Mouse (Mus musculus) midbrain, embryonic 16.5 days (tissue): ENCODE measurements around the gene Nuak2. TPM values are rescaled to one million over a fixed set of nuclear protein-coding genes. Genes with fewer than 3 reads are reported as not detected.

Experiments
- ATAC-seq: fragments of 200-750 bp; cut with Nextera tagmentation; 2 replicates; pipeline ENCODE4 v1.8.0; 2017; ENCODE audit warnings: moderate TSS enrichment
- H3K27ac ChIP-seq: fragments of 300-500 bp; sonication (generic); 2 replicates; pipeline ENCODE4 v1.5.1; 2014; ENCODE audit warnings: mild to moderate bottlenecking, low read length, mixed read lengths
- H3K27me3 ChIP-seq: fragments of 300-500 bp; sonication (generic); 2 replicates; pipeline ENCODE4 v1.6.1; 2014; ENCODE audit warnings: low read depth, low read length, mixed read lengths; ENCODE audit not compliant: control insufficient read depth, insufficient read depth
- H3K36me3 ChIP-seq: fragments of 300-500 bp; sonication (generic); 2 replicates; pipeline ENCODE4 v1.6.1; 2014; ENCODE audit warnings: mild to moderate bottlenecking, low read length, moderate library complexity, mixed read lengths; ENCODE audit not compliant: control insufficient read depth, insufficient read depth
- H3K4me1 ChIP-seq: fragments of 300-500 bp; sonication (generic); 2 replicates; pipeline ENCODE4 v1.6.1; 2014; ENCODE audit warnings: mild to moderate bottlenecking, low read length, mixed read lengths; ENCODE audit not compliant: control insufficient read depth, insufficient read depth
- H3K4me2 ChIP-seq: fragments of 300-500 bp; sonication (generic); 2 replicates; pipeline ENCODE4 v1.6.1; 2014; ENCODE audit warnings: mild to moderate bottlenecking, low read length, mixed read lengths
- H3K4me3 ChIP-seq: fragments of 300-500 bp; sonication (generic); 2 replicates; pipeline ENCODE4 v1.5.1; 2014; ENCODE audit warnings: low read depth, mild to moderate bottlenecking, low read length, moderate library complexity, mixed read lengths
- H3K9ac ChIP-seq: fragments of 300-500 bp; sonication (generic); 2 replicates; pipeline ENCODE4 v1.6.1; 2014; ENCODE audit warnings: low read depth, low read length, mixed read lengths
- H3K9me3 ChIP-seq: fragments of 300-500 bp; sonication (generic); replicated peaks from 2 replicates; pipeline ENCODE4 v1.6.1; 2014; ENCODE audit warnings: mild to moderate bottlenecking, low read length, mixed read lengths; ENCODE audit not compliant: control insufficient read depth, poor library complexity, severe bottlenecking
- WGBS: fragments of 180-500 bp; shearing (Covaris S2); extraction: QIAGEN DNeasy Blood & Tissue Kit; methylation state at CpG from one replicate; pipeline ENCODE4 v1.1.7; 2014; 5-methylcytosine and 5-hydroxymethylcytosine counted together
- polyA plus RNA-seq: library from polyadenylated mRNA; unstranded; fragments of >200 nt; fragmentation: Nextera tagmentation; extraction: Ambion mirVana; gene quantifications from 2 replicates; pipeline ENCODE4 v1.2.1, GENCODE M21; 2015

The Nuak2 gene
- polyA plus RNA-seq, 1 experiment from 2014 or later = 19.8 TPM

DNA sequence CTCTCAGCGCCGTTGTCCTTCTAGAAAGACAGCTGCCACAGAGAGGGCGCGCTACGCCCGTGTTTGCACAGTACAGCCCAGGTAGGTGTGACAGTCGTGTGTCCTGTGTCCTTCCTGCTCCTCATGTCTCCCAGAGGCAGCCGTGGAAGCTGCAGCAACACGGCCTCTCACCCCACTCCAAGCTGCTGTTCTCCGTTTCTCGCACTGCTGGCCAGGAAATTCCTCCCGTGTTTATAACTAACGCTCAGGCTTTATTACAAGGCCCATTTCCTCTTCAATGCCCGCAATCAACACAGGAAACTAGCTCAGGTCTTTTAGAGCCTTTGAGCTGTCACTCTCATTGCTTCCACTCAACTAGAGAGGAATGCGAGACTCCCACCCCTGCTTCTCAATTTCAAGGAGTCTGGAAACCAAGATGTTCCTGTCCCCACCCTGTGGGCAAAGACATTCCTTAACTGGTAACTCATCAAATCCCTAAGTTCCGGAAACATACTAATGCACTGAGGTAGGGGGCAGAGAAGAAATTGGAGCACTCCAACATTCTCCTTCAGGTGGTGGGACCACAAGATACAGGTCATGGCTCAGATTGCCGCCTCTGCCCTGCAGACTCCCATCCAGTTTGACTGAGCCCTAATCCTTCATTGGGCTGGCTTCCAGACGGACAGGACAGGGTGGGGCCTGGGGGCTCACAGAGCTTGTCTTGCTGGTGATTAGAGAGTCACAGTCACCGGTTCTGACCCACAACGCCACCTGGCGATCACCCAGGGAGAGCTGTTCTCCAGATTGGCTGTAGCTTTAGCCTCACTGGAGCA lies 23.4 kb upstream of the Nuak2 start:
- no peak for ATAC-seq
- H3K27ac ChIP-seq = no peak overlapping the region
- 48% methylated on average over 21 of the region's 21 CpGs for WGBS
- H3K9ac ChIP-seq = no peak overlapping the region
- no peaks in the 10 kb centered on the region for H3K9me3 ChIP-seq
- no peak overlapping the region for H3K4me3 ChIP-seq
- peaks cover 46% of the 10 kb centered on the region for H3K4me1 ChIP-seq
- H3K27me3 ChIP-seq = no peaks in the 10 kb centered on the region
- no peak overlapping the region for H3K4me2 ChIP-seq
- no peaks in the 10 kb centered on the region for H3K36me3 ChIP-seq

DNA sequence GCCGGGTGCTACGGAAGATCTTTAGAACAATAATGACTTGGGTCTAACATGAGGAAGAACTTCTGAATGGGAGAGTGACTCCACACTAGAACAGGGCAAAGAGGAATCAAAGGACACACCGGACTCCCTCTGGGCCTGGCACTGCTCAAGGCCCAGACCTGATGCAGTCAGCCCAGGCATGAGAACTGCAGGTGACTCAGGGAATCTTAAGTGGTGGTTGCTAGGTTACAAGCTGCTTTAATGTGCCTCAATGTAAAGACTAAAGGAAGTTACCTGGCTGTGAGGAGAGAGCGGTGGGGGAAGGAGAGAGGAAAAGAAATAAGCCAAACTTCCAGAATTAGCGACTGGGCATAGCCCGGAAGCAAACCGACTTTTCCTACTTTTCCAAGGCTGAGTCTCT lies 20.4 kb upstream of the Nuak2 start:
- ATAC-seq = peak; percentile 31; the same call in 1 of the 2 replicates

DNA sequence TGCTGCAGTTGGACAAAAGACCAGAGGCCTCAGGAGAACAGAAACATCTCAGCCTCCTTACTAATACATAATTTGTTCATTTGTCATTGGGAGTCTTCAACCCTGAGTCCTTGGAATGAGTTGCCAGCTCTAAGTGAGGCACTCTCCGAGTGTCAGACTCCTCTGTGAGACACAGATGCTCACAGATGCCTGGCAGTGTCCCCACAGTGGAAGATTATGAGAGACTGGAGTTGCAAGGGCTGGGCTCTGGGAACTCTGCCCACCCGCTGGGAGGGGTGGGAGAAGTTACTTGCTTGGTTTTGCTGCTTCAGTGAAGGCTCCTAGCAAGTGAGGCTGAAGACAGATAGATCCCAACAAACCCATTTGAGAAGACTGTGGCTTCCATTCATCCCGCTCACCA lies 19.9 kb upstream of the Nuak2 start:
- H3K27me3 ChIP-seq = no peaks in the 10 kb centered on the region
- H3K4me3 ChIP-seq = no peak overlapping the region
- no peaks in the 10 kb centered on the region for H3K9me3 ChIP-seq
- peak overlapping the region; percentile 40; the same call in 1 of the 2 replicates for H3K27ac ChIP-seq
- no peak overlapping the region for H3K4me2 ChIP-seq
- WGBS = 61% methylated on average over 3 of the region's 3 CpGs
- no peak for ATAC-seq
- peaks cover 50% of the 10 kb centered on the region for H3K4me1 ChIP-seq
- no peaks in the 10 kb centered on the region for H3K36me3 ChIP-seq
- no peak overlapping the region for H3K9ac ChIP-seq

More for the DNA sequence above, 20.4 kb upstream of the Nuak2 start:
- Histone ChIP-seq H3K27me3 (no peaks in the 10 kb centered on the region), H3K9me3 (no peaks in the 10 kb centered on the region), H3K4me2 (no peak overlapping the region), H3K9ac (no peak overlapping the region), H3K4me1 (peaks cover 53% of the 10 kb centered on the region), H3K4me3 (no peak overlapping the region), H3K27ac (peak overlapping the region; percentile 58), H3K36me3 (no peaks in the 10 kb centered on the region)
- WGBS = 52% methylated on average over 7 of the region's 7 CpGs

DNA sequence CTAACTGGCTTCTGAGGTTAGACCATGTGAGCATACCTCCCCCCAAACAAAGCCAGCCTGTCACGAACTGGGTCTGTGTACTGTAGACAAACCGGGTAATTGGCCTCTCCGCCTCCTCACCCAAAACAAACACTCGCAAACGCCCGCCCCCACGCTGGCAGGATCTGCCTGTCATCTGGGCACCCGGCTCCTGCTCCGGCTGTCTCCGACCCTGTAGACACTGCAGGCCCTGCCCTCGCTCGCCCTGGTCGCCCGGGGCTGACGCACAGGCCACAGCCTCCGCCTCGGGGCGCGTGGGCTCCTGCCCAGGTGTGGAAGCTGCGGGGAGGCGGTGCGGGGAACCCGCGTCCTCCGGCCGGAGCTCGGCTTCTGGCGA lies 17.5 kb upstream of the Nuak2 start, which contains the start of gene Klhdc8a:
Gene Klhdc8a, plus strand, starts transcription at position 202 of the 376 bp plus-strand sequence.
- Histone ChIP-seq H3K27ac (peak within 1 kb of the TSS; percentile 88), H3K4me2 (peak within 1 kb of the TSS; percentile 96), H3K9me3 (no peaks in the 10 kb centered on the region), H3K9ac (peak within 1 kb of the TSS; percentile 83), H3K4me3 (peak within 1 kb of the TSS; percentile 66), H3K27me3 (no peaks in the 10 kb centered on the region), H3K36me3 (no peaks in the 10 kb centered on the region), H3K4me1 (peaks cover 45% of the 10 kb centered on the region)
- WGBS = 1% methylated on average over 28 of the region's 28 CpGs
- ATAC-seq = peak; percentile 66

DNA sequence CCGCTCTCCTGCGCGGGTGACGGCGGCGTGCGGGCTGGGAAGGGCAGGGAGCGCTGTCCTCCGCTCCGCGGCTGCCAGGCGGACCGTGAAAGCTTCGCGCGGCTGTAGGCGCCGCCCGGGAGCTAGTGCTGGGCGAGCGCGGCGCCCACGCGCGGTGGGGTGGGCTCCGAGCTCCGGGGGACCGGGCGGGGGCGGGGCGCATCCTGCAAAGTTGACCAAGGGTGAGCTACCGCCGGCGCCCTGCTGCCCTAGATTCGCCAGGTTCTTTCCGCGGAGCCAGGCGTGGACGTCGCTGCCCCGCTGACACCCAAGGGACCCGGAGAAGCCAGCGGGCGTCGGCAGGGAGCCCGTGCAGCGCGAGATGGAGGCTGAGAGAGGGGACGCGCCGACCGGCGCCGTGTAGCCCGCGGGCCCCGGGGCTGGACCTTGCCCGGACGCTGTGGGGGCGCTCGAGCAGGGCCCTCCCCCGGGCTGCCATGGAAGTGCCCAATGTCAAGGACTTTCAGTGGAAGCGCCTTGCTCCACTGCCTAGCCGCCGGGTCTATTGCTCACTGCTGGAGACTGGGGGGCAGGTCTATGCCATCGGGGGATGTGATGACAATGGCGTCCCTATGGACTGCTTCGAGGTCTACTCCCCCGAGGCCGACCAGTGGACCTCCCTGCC lies 17.0 kb upstream of the Nuak2 start:
- Histone ChIP-seq H3K4me2 (peak overlapping the region; percentile 96), H3K4me3 (peak overlapping the region; percentile 66), H3K9me3 (no peaks in the 10 kb centered on the region), H3K27ac (peak overlapping the region; percentile 88), H3K4me1 (peaks cover 45% of the 10 kb centered on the region), H3K36me3 (no peaks in the 10 kb centered on the region), H3K27me3 (no peaks in the 10 kb centered on the region), H3K9ac (peak overlapping the region; percentile 83)
- WGBS = under 1% methylated on average over 62 of the region's 71 CpGs
- ATAC-seq = peak; percentile 67

DNA sequence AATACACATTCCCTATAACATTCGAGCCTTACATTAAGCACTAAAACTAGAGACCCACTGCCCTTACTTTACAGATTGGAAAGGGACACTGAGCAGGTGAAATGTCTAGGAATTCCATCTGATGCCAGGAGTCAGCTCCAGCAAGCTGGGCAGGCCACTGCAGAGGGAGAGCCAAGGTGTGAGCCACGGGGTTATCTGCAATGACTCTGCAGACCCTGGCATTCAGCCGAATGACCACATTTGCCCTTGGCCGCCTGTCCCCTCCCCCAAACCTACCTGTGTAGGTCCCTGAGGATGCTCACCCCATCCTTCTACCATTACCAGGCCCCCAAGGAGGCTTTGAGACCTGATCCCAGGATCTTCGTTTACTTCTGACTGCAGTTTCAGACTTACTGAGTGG lies 16.2 kb upstream of the Nuak2 start:
- Histone ChIP-seq H3K27ac (no peak overlapping the region), H3K27me3 (no peaks in the 10 kb centered on the region), H3K4me1 (peaks cover 44% of the 10 kb centered on the region), H3K9ac (peak overlapping the region; percentile 83), H3K4me3 (peak overlapping the region; percentile 66), H3K9me3 (no peaks in the 10 kb centered on the region), H3K4me2 (peak overlapping the region; percentile 96), H3K36me3 (no peaks in the 10 kb centered on the region)
- ATAC-seq = no peak
- 85% methylated on average over 5 of the region's 5 CpGs for WGBS

DNA sequence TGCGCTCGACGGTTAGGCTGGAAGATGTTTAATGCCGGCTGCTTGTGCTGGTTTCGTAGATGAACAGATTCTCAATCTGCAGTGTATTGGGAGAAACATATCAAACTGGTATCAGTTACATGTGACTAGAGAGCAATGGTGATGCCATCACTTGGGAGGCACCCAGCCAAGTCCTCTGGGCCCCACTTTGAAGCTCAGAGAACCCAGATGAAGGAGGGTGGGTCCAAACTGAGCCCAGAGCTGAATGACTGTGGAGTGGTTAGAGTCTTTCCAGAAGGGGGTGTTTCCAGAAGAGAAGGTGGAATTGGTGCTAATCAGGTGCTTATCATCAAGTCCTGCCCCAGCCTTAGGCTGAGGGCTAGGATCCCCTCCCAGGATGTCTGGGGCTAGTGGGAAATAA lies 14.7 kb upstream of the Nuak2 start:
- Histone ChIP-seq H3K9ac (0 out of 2 replicates have a peak overlapping the region, but pooled peaks have one; percentile 16), H3K27ac (no peak overlapping the region), H3K4me1 (peaks cover 29% of the 10 kb centered on the region), H3K27me3 (no peaks in the 10 kb centered on the region), H3K9me3 (no peaks in the 10 kb centered on the region), H3K36me3 (no peaks in the 10 kb centered on the region), H3K4me3 (no peak overlapping the region), H3K4me2 (peak overlapping the region; percentile 96)
- 81% methylated on average over 5 of the region's 5 CpGs for WGBS
- no peak for ATAC-seq

DNA sequence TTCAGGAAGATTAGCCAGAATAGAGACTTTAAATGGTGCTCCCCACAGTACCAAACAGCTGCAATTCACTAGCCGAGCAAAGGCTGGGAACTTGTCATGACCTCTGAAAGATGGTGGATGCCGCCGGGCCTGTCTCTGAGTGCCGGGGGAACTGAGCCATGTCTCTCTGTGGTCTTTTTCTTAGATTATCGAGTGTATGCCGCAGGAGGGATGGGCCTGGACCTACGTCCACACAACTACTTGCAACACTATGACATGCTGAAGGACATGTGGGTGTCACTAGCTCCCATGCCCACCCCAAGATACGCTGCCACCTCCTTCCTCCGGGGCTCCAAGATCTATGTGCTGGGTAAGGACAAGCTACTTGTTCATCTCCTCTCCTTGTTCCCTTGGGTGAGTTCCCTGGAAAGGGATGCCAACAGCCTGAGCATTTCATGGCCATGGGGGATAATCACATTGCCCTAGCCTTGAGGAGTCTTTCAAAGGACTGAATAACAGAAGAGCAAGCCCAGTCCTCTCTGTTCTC lies 13.5 kb upstream of the Nuak2 start:
- ATAC-seq = no peak
- no peaks in the 10 kb centered on the region for H3K36me3 ChIP-seq
- no peaks in the 10 kb centered on the region for H3K27me3 ChIP-seq
- no peak overlapping the region for H3K4me2 ChIP-seq
- no peaks in the 10 kb centered on the region for H3K9me3 ChIP-seq
- H3K27ac ChIP-seq = no peak overlapping the region
- H3K4me1 ChIP-seq = peaks cover 27% of the 10 kb centered on the region
- no peak overlapping the region for H3K9ac ChIP-seq
- no peak overlapping the region for H3K4me3 ChIP-seq
- WGBS = 89% methylated on average over 9 of the region's 9 CpGs
